Mouse (Mus musculus): ENCODE data around the gene Inhbc. TPM values are rescaled to one million over a fixed set of nuclear protein-coding genes. Genes with fewer than 3 reads are reported as not detected.

Gene Inhbc
- total RNA-seq, 2 experiments from 2014 or later, result not detected

Other genes starting within 250 kb of the Inhbc start
- 100 to 1,000 TPM; 120 to 138 TPM for gene Os9, start 249.3 kb downstream of the Inhbc start, total RNA-seq (2021)
- 1 to 10 TPM; 6.3 to 6.8 TPM for gene B4galnt1, start 205.2 kb downstream of the Inhbc start, total RNA-seq (2021)
- gene Slc26a10, start 189.8 kb downstream of the Inhbc start, total RNA-seq (2021), result 1 to 10 TPM in 1 of 2 experiments, under 1 TPM in 1; 0.89 to 1.1 TPM
- gene Arhgef25, start 180.3 kb downstream of the Inhbc start, total RNA-seq (2021), result 10 to 100 TPM; 19.0 to 21.6 TPM
- 10 to 100 TPM; 52.4 to 71.7 TPM for gene Dtx3, start 174.7 kb downstream of the Inhbc start, total RNA-seq (2021)
- gene Pip4k2c, start 158.8 kb downstream of the Inhbc start, total RNA-seq (2021), result 10 to 100 TPM; 39.2 to 48.1 TPM
- 1 to 10 TPM; 6.3 to 7.5 TPM for gene Kif5a, start 107.1 kb downstream of the Inhbc start, total RNA-seq (2021)
- 100 to 1,000 TPM; 148 to 190 TPM for gene Dctn2, start 104.1 kb downstream of the Inhbc start, total RNA-seq (2021)
- gene Mbd6, start 81.4 kb downstream of the Inhbc start, total RNA-seq (2021), result 10 to 100 TPM; 42.0 to 45.2 TPM
- gene Mars, start 58.6 kb downstream of the Inhbc start, total RNA-seq (2021), result 100 to 1,000 TPM; 102 to 123 TPM
- 1 to 10 TPM; 1.7 to 2.2 TPM for gene Arhgap9, start 48.5 kb downstream of the Inhbc start, total RNA-seq (2021)
- gene Gli1, start 28.5 kb downstream of the Inhbc start, total RNA-seq (2021), result 1 to 10 TPM; 2.7 to 4.2 TPM
- not detected for gene Inhbe, start 16.0 kb downstream of the Inhbc start, total RNA-seq (2021)
- 100 to 1,000 TPM; 115 to 126 TPM for gene R3hdm2, start 9.9 kb upstream of the Inhbc start, total RNA-seq (2021)
- 1 to 10 TPM; 2.2 to 3.4 TPM for gene Stac3, start 131.3 kb upstream of the Inhbc start, total RNA-seq (2021)
- 10 to 100 TPM; 29.7 to 45.6 TPM for gene Ndufa4l2, start 144.5 kb upstream of the Inhbc start, total RNA-seq (2021)
- gene Shmt2, start 152.0 kb upstream of the Inhbc start, total RNA-seq (2021), result 10 to 100 TPM; 46.8 to 47.1 TPM
- gene Nxph4, start 164.1 kb upstream of the Inhbc start, total RNA-seq (2021), result 1 to 10 TPM; 5.0 to 6.3 TPM